Mouse (Mus musculus) midbrain, embryonic 15.5 days (tissue): ENCODE results near the gene Ldhc. TPM values are rescaled to one million over a fixed set of nuclear protein-coding genes. Genes with fewer than 3 reads are reported as not detected.

ENCODE experiments used
- ATAC-seq: fragments of 200-750 bp; cut with Nextera tagmentation; replicated peaks from 2 replicates; pipeline ENCODE4 v1.8.0; 2017; ENCODE audit warnings: moderate TSS enrichment
- H3K27ac ChIP-seq: fragments of 300-500 bp; sonication (generic); 2 replicates; pipeline ENCODE4 v1.5.1; 2015; ENCODE audit warnings: mild to moderate bottlenecking, inconsistent platforms
- H3K27me3 ChIP-seq: fragments of 300-500 bp; sonication (generic); replicated peaks from 2 replicates; pipeline ENCODE4 v1.6.1; 2015; ENCODE audit warnings: inconsistent platforms
- H3K36me3 ChIP-seq: fragments of 300-500 bp; sonication (generic); replicated peaks from 2 replicates; pipeline ENCODE4 v1.6.1; 2015; ENCODE audit warnings: inconsistent platforms
- H3K4me1 ChIP-seq: fragments of 300-500 bp; sonication (generic); 2 replicates; pipeline ENCODE4 v1.6.1; 2015; ENCODE audit warnings: inconsistent platforms
- H3K4me2 ChIP-seq: fragments of 300-500 bp; sonication (generic); 2 replicates; pipeline ENCODE4 v1.6.1; 2015; ENCODE audit warnings: inconsistent platforms, mild to moderate bottlenecking, moderate library complexity
- H3K4me3 ChIP-seq: fragments of 300-500 bp; sonication (generic); 2 replicates; pipeline ENCODE4 v1.5.1; 2015; ENCODE audit warnings: mild to moderate bottlenecking, inconsistent platforms
- H3K9ac ChIP-seq: fragments of 300-500 bp; sonication (generic); 2 replicates; pipeline ENCODE4 v1.6.1; 2015; ENCODE audit warnings: mild to moderate bottlenecking, inconsistent platforms
- H3K9me3 ChIP-seq: fragments of 300-500 bp; sonication (generic); 2 replicates; pipeline ENCODE4 v1.6.1; 2016; ENCODE audit warnings: inconsistent platforms
- WGBS: fragments of 180-500 bp; shearing (Covaris S2); methylation state at CpG from one replicate; pipeline ENCODE4 v1.1.7; 2015; ENCODE audit warnings: mixed read lengths; 5-methylcytosine and 5-hydroxymethylcytosine counted together
- polyA plus RNA-seq: library from polyadenylated mRNA; unstranded; fragments of >200 nt; fragmentation: Nextera tagmentation; extraction: Ambion mirVana; gene quantifications from 2 replicates; pipeline ENCODE4 v1.2.1, GENCODE M21; 2015

Ldhc gene
- polyA plus RNA-seq, 1 experiment from 2014 or later: 0.15 TPM

DNA sequence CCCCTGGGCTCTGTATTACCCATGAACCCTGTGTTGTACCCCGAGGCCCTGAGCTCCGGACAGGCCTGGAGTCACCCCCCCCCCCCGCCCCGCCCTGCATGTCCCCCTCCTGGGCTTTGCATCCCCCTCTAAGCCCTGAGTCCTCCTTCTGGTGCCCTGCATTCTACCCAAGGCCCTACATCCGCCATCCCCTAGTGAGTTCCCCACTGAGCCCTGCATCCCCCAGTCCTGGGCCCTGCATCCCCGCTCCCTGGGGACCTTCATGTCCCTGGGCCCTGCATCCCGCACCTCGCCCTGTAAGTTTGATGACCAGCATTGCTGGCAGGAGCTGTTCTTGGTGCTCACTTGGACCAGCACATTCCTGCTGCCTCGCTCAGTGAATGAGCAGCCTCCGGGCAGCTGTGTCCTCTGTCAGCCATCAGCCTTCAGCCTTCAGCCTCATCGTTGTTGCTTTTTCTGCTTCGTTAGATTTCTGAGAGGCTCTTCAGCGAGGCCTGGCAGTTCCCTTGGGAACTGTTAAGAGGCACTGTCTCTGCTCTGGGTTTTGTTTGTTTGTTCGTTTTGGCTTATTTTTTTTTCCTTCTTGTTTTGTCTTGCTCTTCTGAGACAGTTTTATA lies 25.9 kb upstream of the Ldhc start:
- ATAC-seq: no peak
- no peak overlapping the region for H3K9ac ChIP-seq
- H3K9me3 ChIP-seq: no peaks in the 10 kb centered on the region
- H3K4me2 ChIP-seq: no peak overlapping the region
- H3K4me3 ChIP-seq: no peak overlapping the region
- H3K4me1 ChIP-seq: peaks cover 21% of the 10 kb centered on the region
- no peaks in the 10 kb centered on the region for H3K27me3 ChIP-seq
- H3K36me3 ChIP-seq: no peaks in the 10 kb centered on the region
- H3K27ac ChIP-seq: no peak overlapping the region
- WGBS: 23% methylated on average over 14 of the region's 14 CpGs

DNA sequence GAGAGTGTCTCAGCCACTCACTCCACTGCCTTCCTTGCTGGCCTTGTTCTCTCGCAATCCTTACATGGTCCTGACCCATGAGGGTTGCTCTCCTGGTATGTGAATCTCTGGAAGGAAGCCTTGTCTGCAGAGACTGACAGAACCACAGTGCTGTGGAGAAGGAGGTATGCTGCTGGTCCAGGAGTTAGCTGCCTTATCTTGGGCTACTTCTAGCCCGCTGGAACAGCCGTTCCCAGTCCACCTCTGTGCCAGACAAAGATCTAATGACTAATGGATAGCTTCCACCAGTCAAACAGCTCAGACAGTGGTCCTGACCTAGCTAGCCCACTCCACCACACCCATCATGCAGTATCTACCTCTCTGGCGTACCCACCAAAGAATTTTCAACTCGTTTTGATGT lies 24.6 kb upstream of the Ldhc start:
- Histone ChIP-seq H3K9ac (no peak overlapping the region), H3K4me3 (no peak overlapping the region), H3K36me3 (no peaks in the 10 kb centered on the region), H3K9me3 (no peaks in the 10 kb centered on the region), H3K4me1 (peaks cover 21% of the 10 kb centered on the region), H3K27ac (no peak overlapping the region), H3K4me2 (no peak overlapping the region), H3K27me3 (no peaks in the 10 kb centered on the region)
- no peak for ATAC-seq
- 81% methylated on average over 5 of the region's 5 CpGs for WGBS

DNA sequence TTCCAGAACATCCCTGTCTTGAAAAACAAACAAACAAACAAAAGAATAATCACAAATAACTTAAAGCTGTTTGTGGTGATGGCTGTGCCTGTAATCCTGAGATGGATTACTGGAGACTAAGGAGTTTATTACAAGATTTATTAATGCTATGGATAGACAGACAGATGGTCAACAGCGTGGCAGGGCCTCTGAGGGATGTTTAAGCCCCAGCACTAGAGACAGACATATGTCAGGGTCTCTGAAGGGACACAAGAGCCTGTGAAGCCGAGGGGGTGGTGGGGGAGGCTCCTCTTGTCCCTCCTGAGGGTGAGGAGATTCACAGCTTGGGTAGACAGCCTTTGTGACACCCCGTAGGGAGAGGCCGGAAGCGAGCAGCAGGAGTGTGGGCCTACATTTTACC lies 23.9 kb upstream of the Ldhc start:
- ATAC-seq: no peak
- no peak overlapping the region for H3K9ac ChIP-seq
- no peaks in the 10 kb centered on the region for H3K9me3 ChIP-seq
- WGBS: 32% methylated on average over 5 of the region's 5 CpGs
- no peak overlapping the region for H3K4me3 ChIP-seq
- no peak overlapping the region for H3K4me2 ChIP-seq
- H3K27ac ChIP-seq: no peak overlapping the region
- H3K36me3 ChIP-seq: no peaks in the 10 kb centered on the region
- no peaks in the 10 kb centered on the region for H3K27me3 ChIP-seq
- peaks cover 21% of the 10 kb centered on the region for H3K4me1 ChIP-seq

DNA sequence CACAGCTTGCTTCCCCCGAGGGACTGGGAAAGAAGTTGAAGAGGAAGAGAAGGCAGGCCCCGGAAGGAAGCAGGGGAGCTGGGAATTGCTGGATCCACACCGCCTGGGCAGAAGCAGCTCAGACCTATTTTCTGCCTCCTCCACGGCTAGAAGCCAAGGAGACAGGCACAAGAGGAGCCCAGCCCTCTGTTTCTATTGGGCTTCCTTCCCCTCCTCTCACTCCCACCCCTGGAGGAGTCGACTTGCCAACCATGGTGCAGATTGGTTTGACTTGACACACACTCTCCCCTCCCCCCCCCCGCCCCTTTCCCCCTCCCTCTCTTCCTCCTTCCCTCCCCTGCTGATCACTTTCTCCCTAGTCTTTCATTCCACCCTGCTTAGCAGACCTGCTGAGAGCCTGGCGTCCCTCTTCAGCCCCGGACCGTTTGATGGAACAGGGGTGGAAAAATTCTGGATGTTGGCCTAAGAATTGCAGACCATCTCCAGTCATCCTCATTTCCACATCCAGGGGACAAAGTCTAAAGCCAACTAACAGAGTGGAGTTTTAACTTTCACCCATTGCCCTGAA lies 22.8 kb upstream of the Ldhc start:
- no peak overlapping the region for H3K4me3 ChIP-seq
- no peak overlapping the region for H3K9ac ChIP-seq
- under 1% methylated on average over 9 of the region's 9 CpGs for WGBS
- no peak overlapping the region for H3K4me2 ChIP-seq
- no peaks in the 10 kb centered on the region for H3K9me3 ChIP-seq
- 0 out of 2 replicates have a peak, but pooled peaks cover 1% of the 10 kb centered on the region for H3K27me3 ChIP-seq
- 0 out of 2 replicates have a peak, but pooled peaks have one; percentile 44 for ATAC-seq
- no peaks in the 10 kb centered on the region for H3K36me3 ChIP-seq
- peak overlapping the region; percentile 67 for H3K27ac ChIP-seq
- peaks cover 21% of the 10 kb centered on the region for H3K4me1 ChIP-seq

DNA sequence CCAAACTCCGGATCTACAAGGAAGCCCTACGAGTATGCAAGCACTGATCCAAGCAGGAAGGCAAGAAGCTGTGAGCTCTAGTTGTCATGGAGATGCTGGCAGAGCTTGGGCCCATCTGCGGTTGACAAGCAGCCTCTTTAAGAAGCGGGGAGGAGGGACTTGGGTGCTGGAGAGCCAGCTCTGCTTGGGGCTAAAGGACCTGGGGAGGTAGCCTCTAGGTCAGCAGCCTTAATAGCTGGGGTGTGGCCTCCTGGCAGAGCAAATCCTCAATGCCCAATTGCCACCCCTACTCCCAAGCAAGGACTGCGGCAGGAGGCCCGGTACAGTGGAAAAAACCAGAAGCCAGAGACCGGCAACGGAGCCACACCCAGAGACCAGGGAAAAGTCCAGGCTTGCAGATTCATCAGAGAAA lies 22.1 kb upstream of the Ldhc start:
- peak overlapping the region; percentile 7; the same call in 1 of the 2 replicates for H3K4me2 ChIP-seq
- H3K27me3 ChIP-seq: 0 out of 2 replicates have a peak, but pooled peaks cover 4% of the 10 kb centered on the region
- no peaks in the 10 kb centered on the region for H3K9me3 ChIP-seq
- H3K4me3 ChIP-seq: no peak overlapping the region
- peaks cover 21% of the 10 kb centered on the region for H3K4me1 ChIP-seq
- no peak overlapping the region for H3K9ac ChIP-seq
- WGBS: 4% methylated on average over 8 of the region's 8 CpGs
- no peaks in the 10 kb centered on the region for H3K36me3 ChIP-seq
- H3K27ac ChIP-seq: peak overlapping the region; percentile 67; the same call in 1 of the 2 replicates
- peak; percentile 79 for ATAC-seq

DNA sequence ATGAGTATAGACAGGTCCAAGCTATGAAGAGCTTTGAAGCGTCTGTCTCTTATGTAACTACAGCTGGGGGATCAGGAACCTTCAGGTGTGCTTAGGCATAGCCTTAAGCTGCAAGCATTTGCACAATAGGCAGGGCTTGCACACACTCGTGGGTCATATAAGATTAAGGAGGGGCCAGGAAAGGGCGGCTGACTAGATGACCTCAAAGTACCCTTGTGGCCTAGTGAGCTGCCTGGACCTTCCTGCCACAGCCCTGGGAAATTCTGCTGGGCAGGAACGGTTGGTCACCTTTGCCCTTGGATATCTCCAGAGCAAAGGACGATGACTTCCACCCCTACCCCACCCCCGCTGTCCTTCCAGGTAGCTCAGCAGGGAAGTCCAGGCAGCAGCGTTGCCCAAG lies 21.6 kb upstream of the Ldhc start:
- Histone ChIP-seq H3K4me1 (peaks cover 21% of the 10 kb centered on the region), H3K9ac (no peak overlapping the region), H3K36me3 (no peaks in the 10 kb centered on the region), H3K4me3 (no peak overlapping the region), H3K27me3 (0 out of 2 replicates have a peak, but pooled peaks cover 4% of the 10 kb centered on the region), H3K9me3 (no peaks in the 10 kb centered on the region), H3K4me2 (peak overlapping the region; percentile 7; the same call in 1 of the 2 replicates), H3K27ac (0 out of 2 replicates have a peak overlapping the region, but pooled peaks have one; percentile 67)
- no peak for ATAC-seq
- 40% methylated on average over 7 of the region's 7 CpGs for WGBS

DNA sequence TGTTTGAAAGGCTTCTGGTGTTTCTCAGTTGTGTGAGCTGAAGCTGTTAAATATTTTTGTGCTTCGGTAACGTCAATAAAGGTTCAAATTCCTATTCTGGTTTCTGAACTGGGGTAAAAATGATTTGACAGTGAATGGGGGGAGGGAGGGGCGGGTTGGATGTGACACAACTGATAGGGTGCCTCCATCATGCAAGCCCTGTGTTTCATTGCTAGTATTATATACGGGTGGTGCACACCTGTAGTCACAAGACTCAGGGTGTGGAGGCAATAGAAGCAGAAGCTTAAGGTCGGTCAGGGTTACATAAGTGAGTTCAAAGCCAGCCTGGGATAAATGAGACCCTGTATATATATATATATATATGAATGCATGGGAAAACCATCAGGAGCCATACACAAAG lies 21.1 kb upstream of the Ldhc start:
- Histone ChIP-seq H3K27me3 (0 out of 2 replicates have a peak, but pooled peaks cover 4% of the 10 kb centered on the region), H3K27ac (no peak overlapping the region), H3K4me1 (peaks cover 23% of the 10 kb centered on the region), H3K9me3 (no peaks in the 10 kb centered on the region), H3K36me3 (no peaks in the 10 kb centered on the region), H3K4me2 (no peak overlapping the region), H3K4me3 (no peak overlapping the region), H3K9ac (no peak overlapping the region)
- 84% methylated on average over 5 of the region's 5 CpGs for WGBS
- no peak for ATAC-seq

DNA sequence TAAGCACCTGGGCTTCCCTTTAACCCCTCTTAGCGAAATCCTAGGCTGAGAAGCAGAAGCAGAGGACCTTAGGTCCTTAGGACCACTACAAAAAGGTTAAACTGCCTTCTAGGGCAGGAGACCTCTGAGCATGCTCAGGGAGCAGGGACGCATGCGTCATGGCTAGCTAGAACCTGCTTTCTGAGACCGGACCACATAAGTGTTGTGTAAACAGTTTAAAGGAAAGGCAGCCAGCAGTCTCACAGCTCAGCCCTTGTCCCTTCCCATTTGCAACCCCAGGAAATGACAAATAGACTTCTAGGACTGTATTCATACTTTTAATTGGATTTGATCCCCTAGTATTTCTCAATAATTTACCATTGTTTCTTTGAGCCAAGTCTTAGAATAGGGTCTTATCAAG lies 20.7 kb upstream of the Ldhc start:
- no peak overlapping the region for H3K9ac ChIP-seq
- H3K9me3 ChIP-seq: no peaks in the 10 kb centered on the region
- 0 out of 2 replicates have a peak, but pooled peaks cover 4% of the 10 kb centered on the region for H3K27me3 ChIP-seq
- ATAC-seq: no peak
- H3K27ac ChIP-seq: no peak overlapping the region
- 43% methylated on average over 4 of the region's 4 CpGs for WGBS
- no peaks in the 10 kb centered on the region for H3K36me3 ChIP-seq
- no peak overlapping the region for H3K4me3 ChIP-seq
- no peak overlapping the region for H3K4me2 ChIP-seq
- H3K4me1 ChIP-seq: peaks cover 24% of the 10 kb centered on the region

DNA sequence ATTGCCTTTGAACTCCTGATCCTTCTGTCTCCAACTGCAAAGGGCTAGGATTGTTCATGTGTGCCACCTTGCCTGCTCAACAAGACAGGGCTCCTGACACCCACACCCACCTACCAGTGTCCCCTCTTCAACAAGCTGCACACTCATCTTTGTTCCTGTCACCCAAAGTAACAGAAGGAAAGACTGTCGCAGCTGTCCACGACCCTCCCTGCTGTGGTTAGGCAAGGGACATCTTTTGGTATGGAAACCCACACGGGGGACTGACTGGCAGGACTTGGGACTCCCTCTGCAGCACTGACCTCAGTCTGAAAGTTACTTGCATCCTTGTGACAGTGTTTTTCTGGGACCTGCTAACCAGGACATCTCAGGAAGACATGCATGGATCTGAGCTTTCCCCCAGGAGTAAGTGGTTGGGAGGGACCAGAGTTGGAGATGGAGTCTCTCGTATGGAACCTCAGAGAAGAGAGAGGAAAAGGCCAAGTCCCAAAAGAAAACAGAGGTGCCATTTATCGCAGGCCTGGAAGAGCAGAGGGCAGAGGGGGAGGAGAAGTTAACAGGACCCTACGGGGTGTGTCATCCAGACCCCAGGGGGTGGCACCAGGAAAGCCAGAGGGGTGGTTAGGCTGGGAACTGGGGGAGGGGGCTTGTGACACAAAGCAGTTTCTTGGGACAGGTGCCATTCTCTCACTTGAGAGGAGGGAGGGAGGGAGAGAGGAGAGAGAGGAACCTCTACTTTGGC lies 20.0 kb upstream of the Ldhc start, which contains the start of gene Ldha:
Ldha (plus strand) TSS at position 689 of the 739 bp plus-strand sequence.
- Histone ChIP-seq H3K4me1 (peaks cover 26% of the 10 kb centered on the region), H3K9ac (no peak within 1 kb of the TSS), H3K4me3 (no peak within 1 kb of the TSS), H3K36me3 (no peaks in the 10 kb centered on the region), H3K27ac (no peak within 1 kb of the TSS), H3K9me3 (no peaks in the 10 kb centered on the region), H3K27me3 (0 out of 2 replicates have a peak, but pooled peaks cover 4% of the 10 kb centered on the region), H3K4me2 (no peak within 1 kb of the TSS)
- WGBS: 31% methylated on average over 6 of the region's 6 CpGs
- ATAC-seq: no peak

DNA sequence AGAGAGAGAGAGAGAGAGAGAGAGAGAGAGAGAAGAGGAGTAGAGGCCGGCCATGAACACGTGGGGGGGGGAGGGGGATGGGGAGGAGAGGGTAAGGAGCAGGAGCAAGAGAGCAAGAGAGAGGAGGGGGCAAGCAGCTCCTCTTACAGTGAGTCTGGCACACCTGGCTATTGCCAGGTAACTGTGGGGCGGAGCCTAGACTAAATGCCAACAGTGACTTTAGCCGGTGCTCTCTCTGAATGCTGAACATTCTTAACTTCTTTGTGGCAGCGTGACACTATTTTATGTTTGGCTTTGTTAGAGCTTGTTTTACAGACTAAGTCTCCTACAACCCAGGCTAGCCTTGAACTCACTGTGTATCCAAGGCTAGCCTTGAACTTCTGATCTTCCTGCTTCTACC lies 18.7 kb upstream of the Ldhc start:
- H3K9ac ChIP-seq: no peak overlapping the region
- H3K4me2 ChIP-seq: no peak overlapping the region
- no peaks in the 10 kb centered on the region for H3K36me3 ChIP-seq
- ATAC-seq: no peak
- WGBS: 30% methylated on average over 5 of the region's 5 CpGs
- peaks cover 37% of the 10 kb centered on the region for H3K4me1 ChIP-seq
- no peak overlapping the region for H3K4me3 ChIP-seq
- no peak overlapping the region for H3K27ac ChIP-seq
- no peaks in the 10 kb centered on the region for H3K9me3 ChIP-seq
- 0 out of 2 replicates have a peak, but pooled peaks cover 4% of the 10 kb centered on the region for H3K27me3 ChIP-seq

DNA sequence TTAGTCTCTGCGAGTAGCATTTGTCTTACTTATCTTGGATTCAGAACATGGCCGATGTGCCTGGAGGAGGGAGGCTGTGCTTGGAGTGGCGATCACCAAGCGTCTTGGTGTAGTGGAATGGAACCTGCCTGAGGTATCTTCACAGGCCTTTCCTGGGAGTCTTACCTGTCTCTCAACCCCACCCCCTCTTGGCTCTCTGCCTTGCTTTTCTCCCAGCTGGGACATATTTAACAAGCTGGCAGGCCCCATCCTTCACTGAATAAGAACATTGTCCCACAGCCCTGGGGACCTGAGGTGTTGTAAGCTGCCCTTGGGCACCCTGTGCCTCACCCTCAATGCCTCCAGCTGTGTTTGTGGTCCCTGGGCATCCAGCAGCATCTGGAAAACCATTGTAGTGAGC lies 17.4 kb upstream of the Ldhc start:
- Histone ChIP-seq H3K9me3 (no peaks in the 10 kb centered on the region), H3K27me3 (0 out of 2 replicates have a peak, but pooled peaks cover 4% of the 10 kb centered on the region), H3K36me3 (no peaks in the 10 kb centered on the region), H3K9ac (no peak overlapping the region), H3K4me3 (no peak overlapping the region), H3K27ac (no peak overlapping the region), H3K4me1 (peaks cover 31% of the 10 kb centered on the region), H3K4me2 (no peak overlapping the region)
- no peak for ATAC-seq
- WGBS: 90% methylated on average over 4 of the region's 4 CpGs

DNA sequence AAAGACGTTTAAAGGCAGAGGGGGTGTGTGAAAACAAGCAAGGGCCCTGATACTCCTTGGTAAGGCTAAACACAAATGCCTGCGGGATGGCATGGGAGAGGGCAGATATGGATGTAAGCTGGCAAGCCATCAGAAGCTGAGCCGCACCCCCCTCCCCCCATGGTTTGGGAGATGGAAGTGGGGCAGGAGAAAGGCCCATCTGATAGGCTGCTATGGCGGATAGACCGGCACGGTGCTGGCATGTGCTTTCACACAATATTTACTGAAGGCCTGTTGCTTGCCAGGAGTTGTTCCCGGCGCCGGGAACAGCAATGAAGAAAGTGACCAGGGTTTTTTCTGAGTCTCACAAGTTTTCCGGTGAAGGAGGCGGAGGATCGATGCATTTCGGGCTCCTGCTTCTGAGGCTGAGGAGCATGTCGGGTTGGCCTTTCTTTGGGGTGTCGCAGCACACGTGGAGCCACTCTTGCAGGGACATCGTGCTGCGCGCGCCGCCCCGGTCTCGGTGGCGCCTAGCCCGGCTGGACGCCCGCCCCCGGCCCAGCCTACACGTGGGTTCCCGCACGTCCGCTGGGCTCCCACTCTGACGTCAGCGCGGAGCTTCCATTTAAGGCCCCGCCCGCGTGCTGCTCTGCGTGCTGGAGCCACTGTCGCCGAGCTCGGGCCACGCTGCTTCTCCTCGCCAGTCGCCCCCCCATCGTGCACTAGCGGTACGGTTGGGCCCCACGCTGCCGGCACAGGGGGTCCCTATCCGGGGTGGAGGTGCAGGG lies 15.6 kb upstream of the Ldhc start:
- peak; percentile 90 for ATAC-seq
- Histone ChIP-seq H3K4me2 (peak overlapping the region; percentile 89), H3K27ac (peak overlapping the region; percentile 78), H3K9me3 (no peaks in the 10 kb centered on the region), H3K4me1 (peaks cover 20% of the 10 kb centered on the region), H3K4me3 (peak overlapping the region; percentile 74), H3K36me3 (no peaks in the 10 kb centered on the region; the same call in 1 of the 2 replicates), H3K27me3 (0 out of 2 replicates have a peak, but pooled peaks cover 4% of the 10 kb centered on the region), H3K9ac (peak overlapping the region; percentile 73)
- under 1% methylated on average over 51 of the region's 51 CpGs for WGBS
